23 mouse cellular contexts compared by ENCODE assay signal in the genomic region with DNA sequence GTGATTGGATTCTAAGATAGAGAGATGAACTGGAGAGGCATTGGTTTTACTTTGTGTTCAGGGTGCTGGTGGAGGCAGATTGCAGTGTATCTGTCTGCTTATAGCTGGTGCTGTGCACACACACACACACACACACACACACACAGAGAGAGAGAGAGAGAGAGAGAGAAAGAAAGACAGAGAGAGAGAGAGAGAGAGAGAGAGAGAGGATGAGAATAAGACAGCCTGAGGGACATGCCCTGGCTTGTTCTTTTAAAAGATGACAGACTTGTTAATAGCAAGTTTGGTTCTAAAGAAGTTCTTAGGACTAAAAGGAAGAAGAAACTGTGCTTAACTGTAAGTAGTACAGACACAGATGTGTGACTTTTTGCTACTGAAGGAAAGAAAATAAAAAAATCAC.
"Had no signal": no experiment of that assay in that cellular context is flagged by ENCODE, and none has a peak within 500 bp of the region (broad histone marks: within the 10 kb centered on the region; RNA-seq: fewer than 3 reads in every experiment).

No protein-coding gene starts in this region.

- H3K9me3 ChIP-seq: heart, embryonic 13.5 days; heart, embryonic 15.5 days; hindbrain, embryonic 13.5 days; hindbrain, embryonic 15.5 days; intestine, embryonic 15.5 days; limb, embryonic 13.5 days; limb, embryonic 15.5 days; liver, embryonic 12.5 days had no signal

- H3K27ac ChIP-seq: heart, adult 2 months; heart, embryonic 13.5 days; heart, embryonic 15.5 days; hindbrain, embryonic 13.5 days; hindbrain, embryonic 15.5 days; hindbrain, postnatal 0 days; intestine, embryonic 15.5 days; limb, embryonic 13.5 days; limb, embryonic 15.5 days; liver, embryonic 12.5 days; liver, embryonic 14.5 days had no signal

- H3K27me3 ChIP-seq: heart, embryonic 13.5 days; heart, embryonic 15.5 days; hindbrain, embryonic 13.5 days; hindbrain, embryonic 15.5 days; intestine, embryonic 15.5 days; limb, embryonic 13.5 days; limb, embryonic 15.5 days had no signal

- DNase-seq: gastrocnemius, postnatal 25 days; heart, adult 2 months; heart, postnatal 14 days; heart, postnatal 36 days; kidney, adult 18-20 months; kidney, adult 8-10 months; kidney, postnatal 10 days; kidney, postnatal 25 days; layer of hippocampus, adult 9-11 months; layer of hippocampus, postnatal 36 days; left cerebral cortex, postnatal 4 days had no signal

- H3K4me3 ChIP-seq: heart, adult 2 months; heart, embryonic 13.5 days; heart, embryonic 15.5 days; hindbrain, embryonic 13.5 days; hindbrain, embryonic 15.5 days; intestine, embryonic 15.5 days; limb, embryonic 13.5 days; limb, embryonic 15.5 days; liver, embryonic 12.5 days had no signal

- H3K4me2 ChIP-seq: heart, embryonic 11.5 days; heart, embryonic 13.5 days; heart, embryonic 15.5 days; hindbrain, embryonic 13.5 days; hindbrain, embryonic 15.5 days; intestine, embryonic 15.5 days; limb, embryonic 13.5 days; limb, embryonic 15.5 days; liver, embryonic 12.5 days had no signal

- ATAC-seq: hindbrain, postnatal 0 days; intestine, embryonic 15.5 days; intestine, postnatal 0 days; liver, embryonic 12.5 days had no signal

- H3K9ac ChIP-seq: heart, embryonic 15.5 days; hindbrain, embryonic 13.5 days; hindbrain, embryonic 15.5 days; intestine, embryonic 15.5 days; limb, embryonic 13.5 days; limb, embryonic 15.5 days; liver, embryonic 12.5 days; liver, embryonic 14.5 days had no signal
